16 mouse cellular contexts compared by ENCODE assay signal in genomic region chr12:5386688-5387087, GRCm38 (mm10). TPM values are rescaled to one million over a fixed set of nuclear protein-coding genes. Genes with fewer than 3 reads are reported as not detected.
DNase-seq lines count a peak whose midpoint lies in the region; ATAC-seq and TF ChIP-seq lines count a peak whose summit lies in the region.
"Had no signal": no experiment of that assay in that cellular context is flagged by ENCODE, and none has a peak within 500 bp of the region (broad histone marks: within the 10 kb centered on the region; RNA-seq: fewer than 3 reads in every experiment).

No protein-coding gene starts in this region.

- TF ChIP-seq CTCF in midbrain, postnatal 0 days (IDR thresholded peaks at IDR 0.05) = no peak
- no peak for TF ChIP-seq CTCF in forebrain, postnatal 0 days (IDR thresholded peaks at IDR 0.05; ENCODE audit: low read depth)

- H3K4me3 ChIP-seq in kidney, embryonic 14.5 days (ENCODE audit: low read length) = no peak overlapping the region
- no peak overlapping the region for H3K4me3 ChIP-seq in midbrain, embryonic 12.5 days
- H3K4me3 ChIP-seq in midbrain, postnatal 0 days (ENCODE audit: low read depth, low read length) = no peak overlapping the region
- H3K4me3 ChIP-seq in forebrain, postnatal 0 days (ENCODE audit: low read depth, low read length) = no peak overlapping the region

- H3K27me3 ChIP-seq in kidney, embryonic 14.5 days (ENCODE audit: control insufficient read depth, insufficient read depth, low read length) = no peaks in the 10 kb centered on the region
- no peaks in the 10 kb centered on the region for H3K27me3 ChIP-seq in midbrain, embryonic 12.5 days
- H3K27me3 ChIP-seq in midbrain, postnatal 0 days (ENCODE audit: insufficient read depth, low read length) = no peaks in the 10 kb centered on the region
- no peaks in the 10 kb centered on the region for H3K27me3 ChIP-seq in forebrain, postnatal 0 days (ENCODE audit: insufficient read depth, low read length)

- no peaks in the 10 kb centered on the region for H3K4me1 ChIP-seq in kidney, embryonic 14.5 days (ENCODE audit: control insufficient read depth, insufficient read depth, low read length)
- no peaks in the 10 kb centered on the region for H3K4me1 ChIP-seq in midbrain, embryonic 12.5 days
- H3K4me1 ChIP-seq in midbrain, postnatal 0 days (ENCODE audit: insufficient read depth, low read length) = no peaks in the 10 kb centered on the region
- no peaks in the 10 kb centered on the region for H3K4me1 ChIP-seq in forebrain, postnatal 0 days (ENCODE audit: insufficient read depth)

- H3K9ac ChIP-seq in kidney, embryonic 14.5 days (ENCODE audit: low read depth, low read length) = no peak overlapping the region
- H3K9ac ChIP-seq in midbrain, embryonic 12.5 days (replicated peaks) = no peak overlapping the region
- H3K9ac ChIP-seq in midbrain, postnatal 0 days (replicated peaks; ENCODE audit: low read length, poor library complexity, severe bottlenecking) = no peak overlapping the region
- H3K9ac ChIP-seq in forebrain, postnatal 0 days = no peak overlapping the region

- ATAC-seq in kidney, embryonic 14.5 days (ENCODE audit: low FRiP score, low TSS enrichment) = peak; percentile 57; the same call in 1 of the 2 replicates
- ATAC-seq in midbrain, embryonic 12.5 days (ENCODE audit: low FRiP score, low read depth) = 0 out of 2 replicates have a peak, but pooled peaks have one; percentile 23
- ATAC-seq in midbrain, postnatal 0 days (ENCODE audit: low FRiP score) = no peak
- ATAC-seq in forebrain, postnatal 0 days = peak; percentile 47; the same call in 1 of the 2 replicates
- no peak for ATAC-seq in monocyte, adult 5-6 weeks (replicated peaks; ENCODE audit: insufficient number of reproducible peaks, low FRiP score, low TSS enrichment, poor library complexity, severe bottlenecking)
- ATAC-seq: activated CD4-positive, CD25-positive, alpha-beta regulatory T cell, adult 4 months; intestine, embryonic 16.5 days had no signal

- H3K27ac ChIP-seq in kidney, embryonic 14.5 days (ENCODE audit: low read depth, low read length) = no peak overlapping the region
- no peak overlapping the region for H3K27ac ChIP-seq in midbrain, embryonic 12.5 days (replicated peaks)
- no peak overlapping the region for H3K27ac ChIP-seq in midbrain, postnatal 0 days (ENCODE audit: low read depth, low read length)
- no peak overlapping the region for H3K27ac ChIP-seq in forebrain, postnatal 0 days (ENCODE audit: low read depth, low read length)

- H3K9me3 ChIP-seq in kidney, embryonic 14.5 days (ENCODE audit: control insufficient read depth, low read length) = no peaks in the 10 kb centered on the region
- H3K9me3 ChIP-seq in midbrain, embryonic 12.5 days = no peaks in the 10 kb centered on the region
- no peaks in the 10 kb centered on the region for H3K9me3 ChIP-seq in midbrain, postnatal 0 days (ENCODE audit: low read length)
- H3K9me3 ChIP-seq in forebrain, postnatal 0 days (ENCODE audit: low read length) = no peaks in the 10 kb centered on the region

- no peak overlapping the region for H3K4me2 ChIP-seq in kidney, embryonic 14.5 days (replicated peaks; ENCODE audit: low read depth, low read length)
- no peak overlapping the region for H3K4me2 ChIP-seq in midbrain, embryonic 12.5 days (replicated peaks)
- no peak overlapping the region for H3K4me2 ChIP-seq in midbrain, postnatal 0 days (ENCODE audit: low read depth, low read length, poor library complexity, severe bottlenecking)
- H3K4me2 ChIP-seq in forebrain, postnatal 0 days (ENCODE audit: low read depth) = no peak overlapping the region
- H3K4me2 ChIP-seq: liver, embryonic 11.5 days had no signal

- DNase-seq in kidney, adult 9 months = no peak
- no peak for DNase-seq in midbrain, postnatal 0 days (ENCODE audit: low spot score)
- peak; percentile 46 for DNase-seq in R1 (ENCODE audit: low read depth, low spot score)
- no peak for DNase-seq in forebrain, postnatal 0 days
- DNase-seq in cerebellum, postnatal 10 days = no peak
- DNase-seq: adrenal gland, postnatal 14 days; cerebellum, adult 8-10 months; gastrocnemius, postnatal 25 days; kidney, postnatal 36 days; lung, adult 2 months had no signal

- no peaks in the 10 kb centered on the region for H3K36me3 ChIP-seq in kidney, embryonic 14.5 days (ENCODE audit: control insufficient read depth, insufficient read depth, low read length)
- no peaks in the 10 kb centered on the region for H3K36me3 ChIP-seq in midbrain, embryonic 12.5 days
- no peaks in the 10 kb centered on the region for H3K36me3 ChIP-seq in midbrain, postnatal 0 days (ENCODE audit: insufficient read depth, low read length)
- H3K36me3 ChIP-seq in forebrain, postnatal 0 days (ENCODE audit: insufficient read depth) = no peaks in the 10 kb centered on the region; the same call in 1 of the 2 replicates

RNA-seq across cellular contexts. Expression of gene Klhl29, which starts 11.2 kb away (rescaled TPM):
- 1.4 TPM in 2 replicates for polyA plus RNA-seq in kidney, embryonic 14.5 days (2014; fragmentation: Nextera tagmentation; extraction: Ambion mirVana)
- 3.3 and 4.1 TPM in 2 replicates for polyA plus RNA-seq in midbrain, embryonic 12.5 days (2016; fragmentation: Nextera tagmentation; extraction: Ambion mirVana)
- 11.9 TPM in 2 replicates for total RNA-seq in midbrain, postnatal 0 days (2014; rRNA removed)
- polyA plus RNA-seq in midbrain, postnatal 0 days (2015; fragmentation: Nextera tagmentation; extraction: Ambion mirVana) = 1.8 and 2.7 TPM in 2 replicates
- 8.2 and 9.6 TPM in 2 replicates for total RNA-seq in forebrain, postnatal 0 days (2014; rRNA removed)
- polyA plus RNA-seq in forebrain, postnatal 0 days (2015; fragmentation: Nextera tagmentation; extraction: Ambion mirVana) = 2.0 and 2.7 TPM in 2 replicates
- total RNA-seq in monocyte, adult 5-6 weeks (2017) = not detected in 3 replicates

Comparison
In these comparisons a context has a peak if more than half of its experiments do, and no peak if none do; other contexts are left out.
1. ATAC-seq: peak in kidney, embryonic 14.5 days (single experiment), midbrain, embryonic 12.5 days (single experiment) and forebrain, postnatal 0 days (single experiment); none in midbrain, postnatal 0 days (single experiment) and monocyte, adult 5-6 weeks (single experiment).